Mouse (Mus musculus) limb, embryonic 12.5 days (tissue): Measurements from ENCODE around the gene Uvrag. TPM values are rescaled to one million over a fixed set of nuclear protein-coding genes. Genes with fewer than 3 reads are reported as not detected.

Experiments
- ATAC-seq: fragments of 200-750 bp; cut with Nextera tagmentation; 2 replicates; pipeline ENCODE4 v1.8.0; 2017; ENCODE audit warnings: low read depth, moderate TSS enrichment; ENCODE audit not compliant: insufficient number of reproducible peaks, insufficient read depth, low FRiP score, low TSS enrichment
- H3K27ac ChIP-seq: fragments of 300-500 bp; sonication (generic); 2 replicates; pipeline ENCODE4 v1.5.1; 2016; ENCODE audit warnings: mild to moderate bottlenecking, moderate library complexity
- H3K27me3 ChIP-seq: fragments of 300-500 bp; sonication (generic); 2 replicates; pipeline ENCODE4 v1.6.1; 2016; ENCODE audit warnings: mild to moderate bottlenecking, moderate library complexity
- H3K36me3 ChIP-seq: fragments of 300-500 bp; sonication (generic); 2 replicates; pipeline ENCODE4 v1.6.1; 2016; ENCODE audit warnings: mild to moderate bottlenecking, moderate library complexity
- H3K4me1 ChIP-seq: fragments of 300-500 bp; sonication (generic); replicated peaks from 2 replicates; pipeline ENCODE4 v1.6.1; 2016
- H3K4me2 ChIP-seq: fragments of 300-500 bp; sonication (generic); 2 replicates; pipeline ENCODE4 v1.6.1; 2016; ENCODE audit warnings: mild to moderate bottlenecking, moderate library complexity
- H3K4me3 ChIP-seq: fragments of 300-500 bp; sonication (generic); replicated peaks from 2 replicates; pipeline ENCODE4 v1.5.1; 2016; ENCODE audit warnings: mild to moderate bottlenecking
- H3K9ac ChIP-seq: fragments of 300-500 bp; sonication (generic); replicated peaks from 2 replicates; pipeline ENCODE4 v1.6.1; 2016; ENCODE audit warnings: mild to moderate bottlenecking, moderate library complexity
- H3K9me3 ChIP-seq: fragments of 300-500 bp; sonication (generic); 2 replicates; pipeline ENCODE4 v1.6.1; 2016; ENCODE audit warnings: mild to moderate bottlenecking, moderate library complexity
- WGBS: fragments of 180-500 bp; shearing (Covaris S2); methylation state at CpG from one replicate; pipeline ENCODE4 v1.1.7; 2016; 5-methylcytosine and 5-hydroxymethylcytosine counted together
- polyA plus RNA-seq: library from polyadenylated mRNA; unstranded; fragments of >200 nt; fragmentation: Nextera tagmentation; extraction: Ambion mirVana; gene quantifications from 2 replicates; pipeline ENCODE4 v1.2.1, GENCODE M21; 2016

Uvrag gene
- polyA plus RNA-seq, 1 experiment from 2014 or later = 17.4 TPM

GRCm38 (mm10) chr7:99059934-99060333 lies 81.0 kb downstream of the Uvrag start:
- Histone ChIP-seq H3K4me3 (no peak overlapping the region), H3K27me3 (no peaks in the 10 kb centered on the region), H3K9ac (no peak overlapping the region), H3K27ac (no peak overlapping the region), H3K4me2 (no peak overlapping the region), H3K4me1 (peaks cover 6% of the 10 kb centered on the region; the same call in 1 of the 2 replicates), H3K36me3 (no peaks in the 10 kb centered on the region), H3K9me3 (no peaks in the 10 kb centered on the region)
- WGBS = 68% methylated on average over 8 of the region's 8 CpGs
- ATAC-seq = no peak

GRCm38 (mm10) chr7:99057053-99057630 lies 83.8 kb downstream of the Uvrag start:
- 90% methylated on average over 17 of the region's 17 CpGs for WGBS

GRCm38 (mm10) chr7:99053626-99054025 lies 87.3 kb downstream of the Uvrag start:
- ATAC-seq = no peak
- Histone ChIP-seq H3K36me3 (0 out of 2 replicates have a peak, but pooled peaks cover 3% of the 10 kb centered on the region), H3K9me3 (no peaks in the 10 kb centered on the region), H3K4me2 (no peak overlapping the region), H3K4me3 (no peak overlapping the region), H3K27ac (0 out of 2 replicates have a peak overlapping the region, but pooled peaks have one; percentile 47), H3K4me1 (peaks cover 7% of the 10 kb centered on the region; the same call in 1 of the 2 replicates), H3K27me3 (no peaks in the 10 kb centered on the region), H3K9ac (no peak overlapping the region)
- 68% methylated on average over 4 of the region's 4 CpGs for WGBS

More at GRCm38 (mm10) chr7:99057053-99057630, 83.8 kb downstream of the Uvrag start:
- Histone ChIP-seq H3K4me2 (no peak overlapping the region), H3K36me3 (0 out of 2 replicates have a peak, but pooled peaks cover 3% of the 10 kb centered on the region), H3K27me3 (no peaks in the 10 kb centered on the region), H3K9ac (no peak overlapping the region), H3K27ac (no peak overlapping the region), H3K4me3 (no peak overlapping the region), H3K4me1 (peaks cover 8% of the 10 kb centered on the region; the same call in 1 of the 2 replicates), H3K9me3 (no peaks in the 10 kb centered on the region)
- no peak for ATAC-seq

- 0 out of 2 replicates have a peak, but pooled peaks cover 3% of the 10 kb centered on the region for H3K36me3 ChIP-seq
- H3K27me3 ChIP-seq = no peaks in the 10 kb centered on the region
- no peak for ATAC-seq
- H3K9me3 ChIP-seq = no peaks in the 10 kb centered on the region
- H3K4me2 ChIP-seq = no peak overlapping the region
- 89% methylated on average over 6 of the region's 6 CpGs for WGBS
- H3K9ac ChIP-seq = no peak overlapping the region
- H3K27ac ChIP-seq = no peak overlapping the region
- H3K4me3 ChIP-seq = no peak overlapping the region
- H3K4me1 ChIP-seq = peaks cover 7% of the 10 kb centered on the region; the same call in 1 of the 2 replicates
Measured at GRCm38 (mm10) chr7:99052471-99053241, 88.3 kb downstream of the Uvrag start.

- H3K4me2 ChIP-seq = no peak overlapping the region
- 81% methylated on average over 1 of the region's 1 CpGs for WGBS
- H3K9ac ChIP-seq = no peak overlapping the region
- 0 out of 2 replicates have a peak overlapping the region, but pooled peaks have one; percentile 7 for H3K27ac ChIP-seq
- no peaks in the 10 kb centered on the region for H3K9me3 ChIP-seq
- no peaks in the 10 kb centered on the region for H3K27me3 ChIP-seq
- H3K4me1 ChIP-seq = peaks cover 20% of the 10 kb centered on the region
- no peak overlapping the region for H3K4me3 ChIP-seq
- 0 out of 2 replicates have a peak, but pooled peaks cover 3% of the 10 kb centered on the region for H3K36me3 ChIP-seq
- no peak for ATAC-seq
Measured at GRCm38 (mm10) chr7:99050882-99051281, 90.1 kb downstream of the Uvrag start.

GRCm38 (mm10) chr7:99049897-99050296 lies 91.0 kb downstream of the Uvrag start:
- no peak overlapping the region for H3K4me3 ChIP-seq
- no peak for ATAC-seq

GRCm38 (mm10) chr7:99046545-99047206 lies 94.3 kb downstream of the Uvrag start:
- Histone ChIP-seq H3K4me2 (peak overlapping the region; percentile 17), H3K4me3 (no peak overlapping the region), H3K4me1 (peaks cover 21% of the 10 kb centered on the region), H3K27me3 (no peaks in the 10 kb centered on the region), H3K27ac (peak overlapping the region; percentile 41), H3K36me3 (no peaks in the 10 kb centered on the region), H3K9me3 (no peaks in the 10 kb centered on the region), H3K9ac (peak overlapping the region; percentile 23; the same call in 1 of the 2 replicates)
- no peak for ATAC-seq
- 51% methylated on average over 11 of the region's 11 CpGs for WGBS

More at GRCm38 (mm10) chr7:99049897-99050296, 91.0 kb downstream of the Uvrag start:
- Histone ChIP-seq H3K9ac (no peak overlapping the region), H3K4me2 (no peak overlapping the region), H3K4me1 (peaks cover 23% of the 10 kb centered on the region), H3K27me3 (no peaks in the 10 kb centered on the region), H3K27ac (no peak overlapping the region), H3K36me3 (0 out of 2 replicates have a peak, but pooled peaks cover 3% of the 10 kb centered on the region), H3K9me3 (no peaks in the 10 kb centered on the region)
- 90% methylated on average over 3 of the region's 3 CpGs for WGBS

- WGBS = 83% methylated on average over 6 of the region's 6 CpGs
- Histone ChIP-seq H3K36me3 (no peaks in the 10 kb centered on the region), H3K9ac (no peak overlapping the region), H3K9me3 (no peaks in the 10 kb centered on the region), H3K4me1 (peaks cover 21% of the 10 kb centered on the region), H3K4me3 (no peak overlapping the region), H3K27ac (no peak overlapping the region), H3K4me2 (no peak overlapping the region), H3K27me3 (no peaks in the 10 kb centered on the region)
- no peak for ATAC-seq
Measured at GRCm38 (mm10) chr7:99045525-99045924, 95.4 kb downstream of the Uvrag start.

GRCm38 (mm10) chr7:99043923-99044322 lies 97.0 kb downstream of the Uvrag start:
- peaks cover 27% of the 10 kb centered on the region for H3K4me1 ChIP-seq
- ATAC-seq = no peak
- H3K4me3 ChIP-seq = no peak overlapping the region
- H3K27me3 ChIP-seq = no peaks in the 10 kb centered on the region
- H3K9me3 ChIP-seq = no peaks in the 10 kb centered on the region
- no peak overlapping the region for H3K9ac ChIP-seq
- H3K4me2 ChIP-seq = no peak overlapping the region
- no peaks in the 10 kb centered on the region for H3K36me3 ChIP-seq
- WGBS = 34% methylated on average over 7 of the region's 7 CpGs
- H3K27ac ChIP-seq = no peak overlapping the region

- no peaks in the 10 kb centered on the region for H3K9me3 ChIP-seq
Measured at GRCm38 (mm10) chr7:99043322-99043721, 97.6 kb downstream of the Uvrag start.

GRCm38 (mm10) chr7:99041818-99042217 lies 99.1 kb downstream of the Uvrag start:
- Histone ChIP-seq H3K4me3 (no peak overlapping the region), H3K9me3 (no peaks in the 10 kb centered on the region), H3K27me3 (no peaks in the 10 kb centered on the region), H3K9ac (no peak overlapping the region), H3K36me3 (no peaks in the 10 kb centered on the region), H3K4me1 (peaks cover 25% of the 10 kb centered on the region), H3K4me2 (no peak overlapping the region), H3K27ac (no peak overlapping the region)
- WGBS = 88% methylated on average over 9 of the region's 9 CpGs
- no peak for ATAC-seq

More at GRCm38 (mm10) chr7:99043322-99043721, 97.6 kb downstream of the Uvrag start:
- Histone ChIP-seq H3K4me2 (no peak overlapping the region), H3K27me3 (no peaks in the 10 kb centered on the region), H3K27ac (no peak overlapping the region), H3K9ac (no peak overlapping the region), H3K36me3 (no peaks in the 10 kb centered on the region), H3K4me1 (peaks cover 27% of the 10 kb centered on the region), H3K4me3 (no peak overlapping the region)
- ATAC-seq = no peak
- WGBS = 92% methylated on average over 3 of the region's 3 CpGs
